Mouse (Mus musculus) urinary bladder, adult 18-20 months (tissue): ENCODE measurements at regions not wholly inside any gene's neighbourhood (a gene's known extent, or its start where the extent isn't known, plus 50 kb on each side); places are given as distances from the start of the nearest gene placed in this dataset.

Experiments used
- DNase-seq, 2 experiments: peaks; one replicate each; pipeline ENCODE4 v3.0.0; 2022; ENCODE audit warnings: low spot score in 2 of 2, mixed read lengths in 2 of 2

- DNase-seq, result no peak
Measured at GRCm38 (mm10) chr8:90503306-90503705, 155.2 kb upstream of the Tox3 start.

- no peak for DNase-seq
Measured at GRCm38 (mm10) chr8:90502879-90503278, 154.7 kb upstream of the Tox3 start.

GRCm38 (mm10) chr8:90499315-90499714 lies 151.2 kb upstream of the Tox3 start:
- DNase-seq, result no peak

- no peak for DNase-seq
Measured at GRCm38 (mm10) chr8:90496658-90497163, 148.6 kb upstream of the Tox3 start.

GRCm38 (mm10) chr8:90495943-90496371 lies 147.8 kb upstream of the Tox3 start:
- DNase-seq, result no peak

GRCm38 (mm10) chr8:90492521-90493225 lies 144.5 kb upstream of the Tox3 start:
- DNase-seq, result no peak

- DNase-seq, result no peak
Measured at GRCm38 (mm10) chr8:90491691-90492090, 143.5 kb upstream of the Tox3 start.

GRCm38 (mm10) chr8:90490734-90491441 lies 142.7 kb upstream of the Tox3 start:
- DNase-seq, result no peak

- no peak for DNase-seq
Measured at GRCm38 (mm10) chr8:90486556-90486955, 138.4 kb upstream of the Tox3 start.

- DNase-seq, result no peak
Measured at GRCm38 (mm10) chr8:90478149-90478548, 130.0 kb upstream of the Tox3 start.

- DNase-seq, result no peak
Measured at GRCm38 (mm10) chr8:90474066-90474465, 125.9 kb upstream of the Tox3 start.

GRCm38 (mm10) chr8:90470826-90471225 lies 122.7 kb upstream of the Tox3 start:
- DNase-seq, result no peak

GRCm38 (mm10) chr8:90463708-90464107 lies 115.6 kb upstream of the Tox3 start:
- peak in 1 of 2 experiments; percentile 33 for DNase-seq

GRCm38 (mm10) chr8:90455321-90455720 lies 107.2 kb upstream of the Tox3 start:
- no peak for DNase-seq

- DNase-seq, result no peak
Measured at GRCm38 (mm10) chr8:90454130-90454529, 106.0 kb upstream of the Tox3 start.

GRCm38 (mm10) chr8:90441058-90441851 lies 93.1 kb upstream of the Tox3 start:
- no peak for DNase-seq

GRCm38 (mm10) chr8:90414021-90414420 lies 65.9 kb upstream of the Tox3 start:
- no peak for DNase-seq
